Mouse (Mus musculus) brain, adult 2 months (tissue): ENCODE data around the gene Eif4a1.

Experiments
- DNase-seq: peaks from one replicate; pipeline ENCODE4 v3.0.0; 2011; ENCODE audit warnings: low read depth, low spot score

The Eif4a1 gene

DNA sequence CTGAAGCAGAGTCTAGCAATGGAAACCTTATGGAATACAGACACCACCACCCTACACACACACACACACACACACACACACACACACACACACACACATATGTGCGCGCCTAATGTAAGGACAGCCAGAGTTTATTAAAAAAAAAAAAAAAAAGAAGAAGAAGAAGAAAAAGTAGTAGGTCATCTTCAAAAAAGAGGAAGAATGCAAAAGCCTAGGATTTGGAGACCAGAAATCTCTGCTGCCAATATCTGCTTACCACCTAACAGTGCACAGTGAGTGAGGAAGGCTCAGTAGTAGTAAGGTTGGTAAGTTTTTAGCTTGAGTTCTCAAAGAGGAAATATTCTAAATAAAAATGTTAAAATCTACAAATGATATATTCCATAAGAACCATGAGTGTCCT lies 6.9 kb upstream of the Eif4a1 start:
- no peak for DNase-seq

DNA sequence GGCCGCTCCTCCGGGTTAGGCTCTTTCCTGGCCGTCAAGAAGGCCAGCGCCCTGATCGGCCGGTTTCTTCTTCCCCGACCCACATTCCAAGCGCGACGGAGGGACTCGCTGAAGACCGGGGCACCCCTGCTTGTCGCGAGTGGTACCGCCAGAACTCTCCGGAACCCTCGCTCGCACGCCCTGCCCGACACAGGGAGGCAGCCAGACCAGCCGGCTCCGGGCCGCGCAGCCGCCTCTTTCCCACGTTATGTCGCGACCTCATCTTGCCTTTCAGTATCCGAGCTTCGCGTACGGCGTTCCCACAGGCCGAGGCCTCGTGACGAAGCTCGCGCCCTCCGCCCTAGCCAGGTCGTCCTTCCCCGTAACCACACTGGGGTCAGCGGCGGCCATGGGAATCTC lies 498 bp downstream of the Eif4a1 start:
- no peak for DNase-seq

- DNase-seq = peak; percentile 99
Observed at GRCm38 (mm10) chr11:69670786-69671725, 1.2 kb downstream of the Eif4a1 start.

GRCm38 (mm10) chr11:69666665-69667005 lies 5.6 kb downstream of the Eif4a1 start:
- DNase-seq = no peak

DNA sequence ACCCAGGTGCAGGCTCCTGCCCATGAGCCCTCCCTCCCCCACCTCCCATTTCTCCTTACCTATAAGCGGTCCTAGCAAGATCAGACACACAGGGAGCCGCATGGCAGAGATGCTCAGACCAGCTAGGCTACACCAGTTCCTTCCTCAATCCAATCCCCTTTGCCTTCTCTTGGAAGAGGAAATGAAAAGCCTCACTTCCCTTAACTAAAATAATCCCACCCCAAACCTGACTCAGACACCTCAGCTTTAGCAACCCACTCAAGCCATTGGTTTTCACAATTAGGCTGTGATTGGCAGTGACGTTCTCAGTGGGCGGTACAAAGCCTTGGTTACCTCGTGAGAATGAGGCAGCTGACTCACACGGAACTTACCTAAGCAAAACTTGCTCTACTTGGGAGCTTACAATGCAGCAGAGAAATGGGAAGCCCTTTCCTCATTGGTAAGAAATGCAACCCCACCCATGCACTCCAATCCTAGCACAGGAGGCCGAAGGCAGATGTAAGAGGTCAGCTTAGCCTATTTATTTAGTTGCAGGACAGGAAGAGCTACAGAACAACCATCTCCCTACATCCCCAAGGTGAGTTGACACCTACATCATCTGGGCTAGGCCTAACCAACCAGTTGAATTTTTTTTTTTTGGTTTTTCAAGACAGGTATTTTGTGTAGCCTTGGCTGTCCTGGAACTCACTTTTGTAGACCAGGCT lies 6.1 kb downstream of the Eif4a1 start, which contains the start of gene Cd68:
Gene Cd68 (minus strand): TSS at position 193 of the 704 bp plus-strand sequence.
- peak; percentile 91 for DNase-seq

DNA sequence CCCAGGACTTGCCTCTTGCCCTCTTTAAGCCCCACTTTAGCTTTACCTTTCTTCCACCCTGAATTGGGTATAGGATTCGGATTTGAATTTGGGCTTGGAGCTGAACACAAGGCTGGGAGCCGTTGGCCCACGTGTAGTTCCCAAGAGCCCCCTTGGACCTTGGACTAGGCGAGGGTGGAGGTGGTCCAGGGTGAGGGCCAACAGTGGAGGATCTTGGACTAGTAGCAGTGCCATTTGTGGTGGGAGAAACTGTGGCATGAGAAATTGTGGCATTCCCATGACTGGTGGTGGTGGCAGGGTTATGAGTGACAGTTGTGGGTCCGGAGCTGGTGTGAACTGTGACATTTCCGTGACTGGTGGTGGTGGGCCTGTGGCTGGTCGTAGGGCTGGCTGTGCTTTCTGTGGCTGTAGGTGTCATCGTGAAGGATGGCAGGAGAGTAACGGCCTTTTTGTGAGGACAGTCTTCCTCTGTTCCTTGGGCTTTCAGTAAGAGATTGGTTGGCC lies 6.7 kb downstream of the Eif4a1 start:
- no peak for DNase-seq

- no peak for DNase-seq
Observed at GRCm38 (mm10) chr11:69664841-69665240, 7.4 kb downstream of the Eif4a1 start.

DNA sequence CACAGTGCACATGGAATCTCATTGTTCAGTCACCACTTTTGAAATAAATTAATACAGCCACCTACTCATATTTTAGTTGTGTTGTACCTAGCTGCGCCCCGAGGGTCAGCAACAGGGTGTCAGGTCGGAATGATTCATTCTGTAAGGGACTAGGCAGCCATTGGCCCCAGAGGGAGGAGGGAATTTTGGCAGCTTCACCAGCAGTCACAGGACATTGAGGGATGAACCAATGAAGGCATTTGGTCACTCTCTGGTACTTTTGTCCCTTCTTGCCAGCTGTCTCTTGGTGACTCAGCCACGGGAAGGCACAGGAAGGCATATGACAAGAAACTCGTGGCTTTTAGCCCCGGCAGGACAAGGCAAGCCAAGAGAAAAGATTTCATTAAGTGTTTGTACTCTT lies 8.4 kb downstream of the Eif4a1 start:
- DNase-seq = peak; percentile 42

- no peak for DNase-seq
Observed at GRCm38 (mm10) chr11:69662967-69663671, 9.1 kb downstream of the Eif4a1 start.

DNA sequence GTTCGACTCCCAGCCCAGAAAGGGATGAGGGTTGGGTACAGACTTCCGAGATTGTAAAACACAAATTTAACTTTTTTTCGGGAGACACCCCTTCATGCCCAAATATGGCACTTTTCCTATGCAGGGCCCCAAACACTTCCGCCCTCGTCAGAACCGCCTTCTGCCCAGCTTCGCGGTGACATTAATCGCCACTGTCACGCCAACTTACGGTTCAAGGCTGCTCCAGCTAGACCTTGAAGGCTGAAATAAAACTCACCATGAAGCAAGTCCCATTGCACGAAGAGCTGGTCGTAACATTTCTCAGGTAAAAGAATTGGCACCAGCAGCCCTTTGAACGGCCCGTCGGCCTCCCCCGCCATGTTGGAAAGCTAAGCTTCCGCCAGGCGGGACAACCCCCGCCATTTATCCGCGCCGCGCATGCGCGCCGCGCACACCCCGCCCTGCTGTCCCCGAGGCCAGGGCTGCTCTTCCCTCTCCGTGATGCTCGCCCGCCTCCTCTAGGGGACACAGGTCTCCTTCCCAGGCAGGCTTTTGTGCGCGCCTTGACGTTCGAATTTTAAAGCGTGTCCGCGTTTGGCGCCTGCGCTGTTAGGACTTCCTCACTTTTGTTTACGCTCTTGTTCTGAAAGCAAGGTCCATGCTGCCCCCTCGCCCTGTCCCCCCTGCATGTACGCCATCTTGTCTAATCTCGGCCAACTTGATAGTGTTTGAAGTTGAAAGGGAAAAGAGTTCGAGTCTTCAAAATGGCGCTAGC lies 9.8 kb downstream of the Eif4a1 start, which contains the start of gene Mpdu1:
Gene Mpdu1 (minus strand): TSS at position 430 of the 754 bp plus-strand sequence.
- DNase-seq = peak; percentile 99

DNA sequence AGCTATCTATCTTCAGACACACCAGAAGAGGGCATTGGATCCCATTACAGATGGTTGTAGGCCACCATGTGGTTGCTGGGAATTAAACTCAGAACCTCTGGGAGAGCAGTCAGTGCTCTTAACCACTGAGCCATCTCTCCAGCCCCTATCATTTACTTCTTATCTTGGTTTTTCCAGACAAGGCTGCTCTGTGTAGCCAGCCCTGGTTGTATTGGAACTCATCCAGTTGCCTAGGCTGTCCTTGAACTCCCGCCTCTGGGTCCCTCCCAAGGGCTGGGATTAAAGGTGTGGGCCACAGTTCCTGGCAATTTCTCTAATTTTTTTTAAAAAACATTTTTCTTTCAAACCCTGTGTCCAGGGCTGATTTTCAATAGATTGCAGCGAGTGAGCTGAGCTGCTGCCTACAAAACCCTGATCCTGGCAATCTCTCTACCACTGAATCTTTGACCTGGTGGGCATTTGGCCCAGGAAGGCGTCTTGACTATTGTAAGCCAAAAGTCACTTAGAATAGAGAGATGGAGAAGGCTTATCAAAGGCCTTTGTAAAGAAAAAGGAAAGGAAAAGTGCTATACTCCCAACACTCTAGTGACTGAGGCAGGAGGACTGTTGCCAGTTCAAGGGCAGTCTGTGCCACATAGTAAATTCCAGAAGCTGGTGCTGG lies 10.9 kb downstream of the Eif4a1 start:
- DNase-seq = no peak

DNA sequence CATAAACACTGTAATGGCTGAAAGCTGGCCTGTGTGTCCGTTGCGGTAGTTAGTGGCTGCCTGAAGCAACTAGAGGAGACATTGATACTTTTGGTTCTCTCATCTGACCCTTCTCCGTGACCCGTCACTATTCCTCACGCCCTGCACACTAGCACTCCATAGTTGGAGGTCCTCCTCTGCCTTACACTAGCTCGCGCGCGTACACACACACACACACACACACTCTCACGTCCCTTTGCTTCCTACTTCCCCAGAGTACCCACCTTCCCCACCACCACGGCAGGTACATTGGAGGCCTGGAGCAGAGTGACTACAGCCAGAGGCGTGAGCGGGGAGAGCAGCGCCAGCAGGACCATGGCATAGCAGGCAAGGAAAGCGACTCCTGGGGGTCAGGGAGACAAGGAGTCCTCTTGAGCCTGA lies 14.8 kb downstream of the Eif4a1 start:
- DNase-seq = no peak

GRCm38 (mm10) chr11:69656617-69657461 lies 15.4 kb downstream of the Eif4a1 start:
- DNase-seq = peak; percentile 63

- no peak for DNase-seq
Observed at GRCm38 (mm10) chr11:69656065-69656455, 16.2 kb downstream of the Eif4a1 start.

GRCm38 (mm10) chr11:69655264-69656064 lies 16.8 kb downstream of the Eif4a1 start, which contains the start of gene Sox15:
Gene Sox15 (plus strand): TSS chr11:69655314.
- DNase-seq = peak; percentile 88

DNA sequence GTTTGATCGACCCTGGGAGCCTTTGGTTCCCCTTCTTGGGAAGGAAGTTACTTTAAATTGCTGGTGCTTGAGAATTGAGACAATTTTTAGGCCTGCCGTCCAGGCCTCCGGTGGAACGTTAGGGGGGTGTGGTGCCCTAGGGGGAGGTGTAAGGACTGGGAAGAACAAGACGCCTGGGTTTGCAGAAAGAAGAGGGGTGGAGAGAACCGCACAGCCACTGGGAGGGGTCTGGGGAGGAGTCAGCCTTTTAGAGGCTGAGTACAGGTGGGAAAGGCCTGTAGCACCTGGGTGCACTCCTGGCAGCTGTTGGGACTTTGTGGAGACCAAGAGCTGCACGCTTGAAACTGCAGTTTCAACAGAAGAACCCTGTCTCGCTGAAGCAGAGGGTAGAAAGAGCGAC lies 17.5 kb downstream of the Eif4a1 start:
- no peak for DNase-seq

DNA sequence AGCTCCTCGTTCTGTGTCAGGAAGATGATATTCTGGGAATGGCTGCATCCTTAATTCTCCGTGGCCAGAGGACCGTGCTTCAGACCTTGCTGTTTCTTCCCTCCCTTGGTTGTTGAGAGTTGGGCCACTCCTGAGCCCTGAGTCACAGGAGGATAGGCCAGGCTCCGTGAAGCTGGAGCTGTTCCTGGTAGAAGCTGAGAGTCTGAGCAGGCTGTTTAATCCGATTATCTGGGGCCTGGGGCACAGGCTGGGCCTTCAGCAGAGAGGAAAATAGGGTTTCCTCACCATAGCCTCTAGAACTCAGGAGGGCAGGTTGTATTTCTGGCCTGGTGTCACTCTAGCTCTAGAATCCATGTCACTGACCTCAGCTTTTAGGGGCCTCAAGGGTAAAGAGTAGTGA lies 18.8 kb downstream of the Eif4a1 start:
- DNase-seq = no peak

- DNase-seq = no peak
Observed at GRCm38 (mm10) chr11:69645860-69646259, 26.4 kb downstream of the Eif4a1 start.

DNA sequence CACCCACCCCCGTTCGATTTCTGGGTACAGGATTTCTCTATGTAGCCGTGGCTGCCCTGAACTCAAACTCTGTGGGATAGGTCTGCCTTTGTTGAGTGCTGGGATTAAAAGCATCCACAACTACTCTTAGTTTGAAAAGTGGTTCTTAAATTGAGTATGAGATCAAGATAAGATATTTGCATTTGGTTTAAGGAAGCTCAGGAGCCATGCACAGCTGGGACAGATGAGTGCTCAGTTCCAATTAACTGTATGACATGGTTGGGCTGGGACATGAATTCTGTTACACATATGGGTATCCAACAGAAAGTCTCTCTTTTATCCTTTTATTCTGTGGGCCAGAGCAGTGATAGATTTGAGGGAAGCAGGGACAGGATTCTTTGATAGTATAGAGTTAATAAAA lies 36.8 kb downstream of the Eif4a1 start:
- no peak for DNase-seq
